Mouse (Mus musculus) testis, adult 2 months (tissue): ENCODE data around the gene Myh7b.

Source experiments
- CTCF ChIP-seq: fragments of 200-500 bp; IDR thresholded peaks from 2 replicates; pipeline ENCODE4 v1.5.1; 2012; ENCODE audit warnings: low read depth, mild to moderate bottlenecking, inconsistent platforms, low read length, moderate library complexity; ENCODE audit not compliant: control insufficient read depth, insufficient read depth, insufficient replicate concordance
- POLR2A ChIP-seq: fragments of 200-500 bp; IDR thresholded peaks from 2 replicates; pipeline ENCODE4 v1.6.1; 2012; ENCODE audit warnings: low read depth, mild to moderate bottlenecking, inconsistent platforms, low read length, moderate library complexity; ENCODE audit not compliant: control insufficient read depth

- no peak for TF ChIP-seq CTCF
- TF ChIP-seq POLR2A = no peak
Observed at GRCm38 (mm10) chr2:155611834-155612550, 980 bp downstream of the Myh7b start.
